Mouse (Mus musculus) brain, adult 2 months (tissue): ENCODE results near the gene Olfr1191-ps1.
"Not testable (repeated sequence)": the region's sequence is repeated elsewhere in the genome, so short reads cannot be mapped to it uniquely, and the experiment has no call there.

Experiments
- DNase-seq: peaks from one replicate; pipeline ENCODE4 v3.0.0; 2011; ENCODE audit warnings: low read depth, low spot score

Gene Olfr1191-ps1

GRCm38 (mm10) chr2:88640242-88640641, at the start of gene Olfr1191-ps1:
Olfr1191-ps1 (plus strand) TSS chr2:88640542.
- DNase-seq, result not testable (repeated sequence)

GRCm38 (mm10) chr2:88648209-88648608, 7.9 kb downstream of the Olfr1191-ps1 start, which contains the start of gene Olfr1192-ps1:
Olfr1192-ps1 (plus strand) TSS chr2:88648509.
- DNase-seq, result no peak

GRCm38 (mm10) chr2:88675328-88675727, 35.0 kb downstream of the Olfr1191-ps1 start, which contains the start of gene Olfr1193:
Olfr1193 (plus strand) TSS chr2:88675628.
- not testable (repeated sequence) for DNase-seq

GRCm38 (mm10) chr2:88689087-88689486, 48.7 kb downstream of the Olfr1191-ps1 start, which contains the start of gene Olfr1195:
Olfr1195 (minus strand) TSS chr2:88689187.
- no peak for DNase-seq
